In genomic region chr1:134331879-134332635, GRCm38 (mm10) we compare ENCODE assay signal across 8 mouse cellular contexts. TPM values are rescaled to one million over a fixed set of nuclear protein-coding genes. Genes with fewer than 3 reads are reported as not detected.
DNase-seq lines count a peak whose midpoint lies in the region.

No protein-coding gene starts in this region.

- DNase-seq in ES-CJ7 (ENCODE audit: low read depth, low spot score) = peak; percentile 77
- DNase-seq in brain, adult 2 months (ENCODE audit: low read depth, low spot score) = peak; percentile 91
- peak; percentile 41 for DNase-seq in fibroblast of lung, adult 2 months (ENCODE audit: low read depth)
- peak; percentile 79 to 91 for DNase-seq in heart, postnatal 14 days
- peak; percentile 65 for DNase-seq in layer of hippocampus, adult 9-11 months
- peak; percentile 90 for DNase-seq in lung, postnatal 14 days
- peak; percentile 57 for DNase-seq in ovary, postnatal 36 days (ENCODE audit: low spot score)
- DNase-seq in thymus, postnatal 25 days = peak; percentile 72

- intact Hi-C loops in heart, postnatal 14 days (cut with DNase I) = loop anchor here (1.0 to 5.0 kb wide), 3 partner anchors 181 to 280 kb away; no protein-coding TSS in a partner anchor

RNA-seq across cellular contexts. Expression of gene Ppfia4, which starts 0.7 kb away (rescaled TPM):
- total RNA-seq in heart, postnatal 14 days (2021) = 1 to 10 TPM; 2.8 to 3.5 TPM

RNA-seq across cellular contexts. Expression of gene Tmem183a, which starts 29.7 kb away (rescaled TPM):
- 10 to 100 TPM; 22.6 to 22.8 TPM for total RNA-seq in heart, postnatal 14 days (2021)

RNA-seq across cellular contexts. Expression of gene Myog, which starts 42.3 kb away (rescaled TPM):
- total RNA-seq in heart, postnatal 14 days (2021) = not detected

RNA-seq across cellular contexts. Expression of gene 4933406M09Rik, which starts 53.7 kb away (rescaled TPM):
- not detected for total RNA-seq in heart, postnatal 14 days (2021)

Comparison
In these comparisons a context has a peak if more than half of its experiments do, and no peak if none do; other contexts are left out.
1. Peak in every context shown above with its lines: DNase-seq.
2. DNase-seq: peak in every context shown above with its lines; median percentile 91 in brain, adult 2 months; 90 in lung, postnatal 14 days; 85 in heart, postnatal 14 days; 77 in ES-CJ7; 72 in thymus, postnatal 25 days; 65 in layer of hippocampus, adult 9-11 months; 57 in ovary, postnatal 36 days; 41 in fibroblast of lung, adult 2 months.